Mouse (Mus musculus): ENCODE measurements at regions not wholly inside any gene's neighbourhood (a gene's known extent, or its start where the extent isn't known, plus 50 kb on each side); places are given as distances from the start of the nearest gene placed in this dataset.

DNA sequence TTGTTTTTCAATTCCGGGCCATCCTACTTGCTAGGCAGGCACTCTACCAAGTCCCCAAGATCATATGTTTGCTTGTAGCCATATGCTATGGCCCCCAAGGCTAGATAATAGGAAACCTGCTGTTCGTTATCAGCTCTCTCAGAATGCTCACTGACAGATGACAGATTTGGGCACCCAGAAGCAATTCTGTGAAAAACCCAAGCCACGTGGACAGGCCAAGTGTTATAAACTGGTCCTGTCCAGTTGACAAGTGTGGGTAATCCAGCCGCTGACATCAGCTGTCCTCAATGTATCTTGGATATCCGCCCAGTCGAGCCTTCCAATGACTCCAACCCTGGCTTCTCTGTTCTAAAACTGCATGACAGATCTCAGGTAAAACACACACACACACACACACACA lies 92.0 kb upstream of the Ces5a start:
- no peak for TF ChIP-seq CTCF (IDR thresholded peaks at IDR 0.05; ENCODE audit: low read depth)
- TF ChIP-seq EP300 (optimal IDR thresholded peaks at IDR 0.05) = no peak

All from stomach, postnatal 0 days (tissue).